Mouse (Mus musculus): ENCODE results near the gene Sesn3. TPM values are rescaled to one million over a fixed set of nuclear protein-coding genes. Genes with fewer than 3 reads are reported as not detected.

The Sesn3 gene
- polyA plus RNA-seq, 1 experiment from 2014 or later, result 1.8 TPM

DNA sequence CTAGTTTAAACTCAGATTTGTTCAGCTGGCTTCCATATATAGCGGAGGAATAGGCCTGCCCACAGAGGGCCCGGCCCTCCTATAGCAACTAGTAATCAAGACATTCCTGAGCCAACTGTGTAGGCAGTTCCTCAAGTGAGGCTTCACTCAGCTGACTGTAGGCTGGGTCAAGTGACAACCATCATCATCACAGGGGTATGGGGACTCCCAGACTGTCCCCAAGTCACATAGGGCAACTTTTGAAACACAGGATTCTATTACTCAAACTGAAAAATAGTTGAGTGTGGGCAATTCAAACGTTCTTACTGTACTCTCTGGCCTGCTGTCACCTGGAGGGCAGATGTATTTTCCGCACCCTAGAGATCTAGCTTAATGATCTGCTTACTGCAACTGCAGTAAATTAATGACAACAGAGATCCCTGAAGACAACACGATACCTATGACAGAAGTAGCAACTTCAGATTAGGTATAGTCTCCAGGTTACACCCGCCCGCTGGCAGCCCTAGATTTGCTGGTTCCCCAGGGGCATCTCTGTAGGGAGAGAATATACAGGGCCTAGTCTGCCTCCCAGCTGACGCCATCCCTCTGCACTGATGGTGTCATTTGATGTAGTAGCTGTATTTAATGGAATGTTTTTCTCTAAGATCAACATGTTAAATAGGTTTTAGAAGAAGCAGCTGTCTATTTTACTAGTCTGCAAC is 87.4 kb downstream of the Sesn3 start:
- H3K4me1 ChIP-seq (replicated peaks), result peaks cover 58% of the 10 kb centered on the region
- ATAC-seq (ENCODE audit: low read depth), result peak; percentile 17
- H3K27ac ChIP-seq, result peak overlapping the region; percentile 29
- peaks cover 63% of the 10 kb centered on the region for H3K36me3 ChIP-seq
- no peak for DNase-seq
- no peaks in the 10 kb centered on the region for H3K27me3 ChIP-seq
- WGBS (ENCODE audit: insufficient replicate concordance), result 84% methylated on average over 8 of the region's 8 CpGs
- no peaks in the 10 kb centered on the region for H3K9me3 ChIP-seq (replicated peaks)
- no peak overlapping the region for H3K4me3 ChIP-seq (replicated peaks)
- H3K4me2 ChIP-seq, result no peak overlapping the region
- no peak overlapping the region for H3K9ac ChIP-seq

DNA sequence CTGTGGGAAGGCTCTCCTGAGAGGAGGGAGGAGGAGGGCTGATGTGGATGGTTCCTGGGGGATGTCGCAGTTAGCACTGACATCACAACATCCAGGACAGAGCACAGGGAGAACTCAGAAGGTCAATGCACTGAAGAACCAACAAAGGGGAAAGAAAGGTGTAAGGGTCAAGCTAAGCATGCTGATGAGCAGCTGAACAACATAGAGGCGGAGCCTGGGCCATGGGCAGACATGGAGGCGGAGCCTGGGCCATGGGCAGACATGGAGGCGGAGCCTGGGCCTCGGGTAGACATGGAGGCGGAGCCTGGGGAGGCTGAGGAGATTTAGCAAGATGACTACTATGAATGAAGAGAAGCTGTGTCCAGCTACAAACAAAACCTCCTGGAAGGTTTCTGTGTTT is 88.7 kb downstream of the Sesn3 start:
- Histone ChIP-seq H3K9ac (peak overlapping the region; percentile 8; the same call in 1 of the 2 replicates), H3K4me2 (no peak overlapping the region), H3K27ac (peak overlapping the region; percentile 78), H3K4me3 (replicated peaks) (no peak overlapping the region), H3K36me3 (peaks cover 55% of the 10 kb centered on the region), H3K4me1 (replicated peaks) (peaks cover 71% of the 10 kb centered on the region), H3K9me3 (replicated peaks) (peaks cover under 1% of the 10 kb centered on the region), H3K27me3 (no peaks in the 10 kb centered on the region)
- 73% methylated on average over 6 of the region's 6 CpGs for WGBS (ENCODE audit: insufficient replicate concordance)
- DNase-seq (peak; percentile 73), ATAC-seq (ENCODE audit: low read depth) (peak; percentile 76)

DNA sequence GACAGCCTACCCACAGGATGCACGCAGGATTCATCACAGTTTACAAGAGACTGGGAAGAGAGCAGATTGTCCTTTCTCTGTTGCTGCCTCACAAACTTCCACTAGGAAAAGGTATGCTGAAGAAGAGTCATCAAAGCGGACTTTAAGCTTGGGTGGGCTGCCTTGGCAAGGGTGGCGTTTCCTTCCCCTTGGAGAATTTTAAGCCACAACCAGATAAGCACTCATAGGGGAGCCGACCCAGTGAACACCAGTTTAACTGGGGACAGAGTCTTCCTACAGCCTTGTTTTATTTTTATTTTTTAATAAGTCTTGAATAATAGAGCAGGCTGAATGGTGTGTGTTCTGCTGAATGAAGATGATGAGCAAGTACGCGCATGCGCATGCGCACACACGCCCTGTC is 89.9 kb downstream of the Sesn3 start:
- Histone ChIP-seq H3K9me3 (replicated peaks) (peaks cover 5% of the 10 kb centered on the region), H3K27ac (peak overlapping the region; percentile 78), H3K4me3 (replicated peaks) (no peak overlapping the region), H3K4me2 (peak overlapping the region; percentile 17; the same call in 1 of the 2 replicates), H3K4me1 (replicated peaks) (peaks cover 82% of the 10 kb centered on the region), H3K27me3 (no peaks in the 10 kb centered on the region), H3K9ac (peak overlapping the region; percentile 60), H3K36me3 (peaks cover 57% of the 10 kb centered on the region)
- 64% methylated on average over 9 of the region's 9 CpGs for WGBS (ENCODE audit: insufficient replicate concordance)
- DNase-seq (no peak), ATAC-seq (ENCODE audit: low read depth) (no peak)

DNA sequence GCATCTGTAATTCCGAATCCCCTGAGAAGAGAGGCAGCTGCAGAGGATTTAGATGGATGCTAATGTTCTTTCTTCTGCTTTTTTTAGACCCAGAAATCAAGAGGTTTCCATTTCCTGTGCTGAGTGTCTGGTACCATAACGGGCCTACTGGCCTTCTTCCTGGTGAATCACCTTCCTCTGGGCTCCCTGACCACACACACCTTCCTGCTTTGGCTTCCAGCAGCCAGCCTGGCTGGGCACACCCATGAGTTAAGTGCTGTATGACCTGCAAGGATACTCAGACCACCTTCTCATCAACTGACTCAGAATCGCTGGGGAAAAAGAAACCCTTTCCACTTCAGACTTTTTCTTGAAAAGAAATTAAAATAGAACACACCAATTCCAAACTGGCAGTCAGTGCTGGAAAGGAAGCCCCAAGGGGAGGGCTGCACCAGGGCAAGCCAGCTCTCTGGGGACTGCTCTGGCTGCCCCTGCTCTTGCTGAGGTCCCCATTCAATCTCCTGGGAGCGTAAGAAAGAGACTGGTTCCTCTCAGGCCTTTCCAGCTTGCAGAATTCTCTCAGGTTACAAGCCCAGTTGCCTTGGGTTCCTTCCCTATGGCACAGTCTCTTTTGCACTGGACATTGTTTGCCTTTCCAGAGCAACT is 90.7 kb downstream of the Sesn3 start:
- Histone ChIP-seq H3K4me1 (replicated peaks) (peaks cover 90% of the 10 kb centered on the region), H3K36me3 (peaks cover 50% of the 10 kb centered on the region), H3K27me3 (no peaks in the 10 kb centered on the region), H3K4me2 (no peak overlapping the region), H3K27ac (peak overlapping the region; percentile 78), H3K9ac (peak overlapping the region; percentile 60), H3K4me3 (replicated peaks) (no peak overlapping the region), H3K9me3 (replicated peaks) (peaks cover 5% of the 10 kb centered on the region)
- no peak for DNase-seq
- 37% methylated on average over 4 of the region's 4 CpGs for WGBS (ENCODE audit: insufficient replicate concordance)
- ATAC-seq (ENCODE audit: low read depth), result no peak

DNA sequence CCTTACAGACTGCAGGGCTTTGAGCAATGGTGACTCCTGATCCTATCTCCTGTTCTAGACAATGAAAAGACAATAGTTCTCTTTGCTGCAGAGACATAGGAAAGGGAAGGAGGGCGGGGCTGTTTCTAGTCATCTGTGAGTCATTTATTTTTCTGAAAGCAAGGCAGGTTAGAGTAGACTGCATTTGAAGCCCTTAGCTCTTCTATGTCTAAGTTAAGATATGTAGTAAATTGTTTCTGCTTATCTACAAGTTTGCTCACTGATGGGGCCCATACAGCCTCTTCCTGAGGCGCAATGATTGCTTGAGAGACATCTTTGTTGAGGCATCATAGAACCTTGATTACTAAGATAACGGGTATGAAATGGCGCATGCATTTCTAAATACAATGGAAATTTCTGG is 93.0 kb downstream of the Sesn3 start:
- H3K4me3 ChIP-seq (replicated peaks), result no peak overlapping the region
- peaks cover 49% of the 10 kb centered on the region for H3K36me3 ChIP-seq
- WGBS (ENCODE audit: insufficient replicate concordance), result 73% methylated on average over 4 of the region's 4 CpGs
- peak overlapping the region; percentile 51 for H3K9ac ChIP-seq
- ATAC-seq (ENCODE audit: low read depth), result peak; percentile 6
- DNase-seq, result no peak
- H3K9me3 ChIP-seq (replicated peaks), result peaks cover 5% of the 10 kb centered on the region
- H3K27ac ChIP-seq, result peak overlapping the region; percentile 97
- H3K4me2 ChIP-seq, result peak overlapping the region; percentile 33
- no peaks in the 10 kb centered on the region for H3K27me3 ChIP-seq
- H3K4me1 ChIP-seq (replicated peaks), result peaks cover 96% of the 10 kb centered on the region

DNA sequence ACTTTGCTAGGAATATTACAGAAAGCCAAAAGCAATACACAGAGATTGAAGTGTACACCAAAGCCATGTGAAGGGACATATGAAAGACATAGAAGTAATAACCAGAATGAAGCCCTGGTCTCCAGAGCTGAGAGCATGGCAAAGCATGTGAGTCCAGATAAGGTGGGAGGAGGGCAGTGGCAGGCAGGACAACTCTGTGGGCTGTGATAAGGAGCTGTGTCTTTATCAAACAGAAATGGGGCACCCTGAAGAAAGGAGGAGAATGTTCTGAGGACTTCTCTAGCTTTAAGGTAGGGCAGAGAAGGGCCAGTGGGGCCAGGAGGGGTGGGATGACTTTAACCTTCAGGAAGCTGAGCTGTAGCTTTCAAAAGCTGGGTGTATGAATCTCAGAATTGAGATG is 94.4 kb downstream of the Sesn3 start:
- peak; percentile 97 for ATAC-seq (ENCODE audit: low read depth)
- peaks cover 54% of the 10 kb centered on the region for H3K36me3 ChIP-seq
- H3K4me3 ChIP-seq (replicated peaks), result peak overlapping the region; percentile 29
- peak overlapping the region; percentile 97 for H3K27ac ChIP-seq
- peak; percentile 80 for DNase-seq
- peaks cover 5% of the 10 kb centered on the region for H3K9me3 ChIP-seq (replicated peaks)
- H3K4me1 ChIP-seq (replicated peaks), result peaks cover 95% of the 10 kb centered on the region
- peak overlapping the region; percentile 59 for H3K9ac ChIP-seq
- H3K27me3 ChIP-seq, result no peaks in the 10 kb centered on the region
- H3K4me2 ChIP-seq, result peak overlapping the region; percentile 63

DNA sequence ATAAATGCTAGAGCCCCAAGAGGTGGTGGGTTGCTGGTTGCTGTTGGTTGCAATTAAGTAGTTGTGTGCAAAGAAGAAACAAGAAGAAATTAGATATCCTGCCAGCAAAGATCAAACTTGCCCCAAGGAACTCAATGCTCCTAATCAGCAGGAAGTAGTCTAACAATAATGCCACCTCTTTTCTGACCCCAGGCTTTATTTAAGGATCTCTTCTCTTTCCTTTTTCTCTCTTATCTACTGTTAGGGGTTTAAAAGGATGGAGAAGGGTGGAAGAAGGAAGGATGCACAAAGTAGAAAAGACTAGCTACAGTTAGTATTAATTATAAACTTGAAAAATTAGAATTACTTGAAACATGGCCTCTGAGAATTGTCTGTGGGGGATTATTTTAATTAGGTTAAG is 97.6 kb downstream of the Sesn3 start:
- H3K4me1 ChIP-seq (replicated peaks), result peaks cover 96% of the 10 kb centered on the region
- H3K27ac ChIP-seq, result peak overlapping the region; percentile 97
- no peak overlapping the region for H3K4me2 ChIP-seq
- H3K4me3 ChIP-seq (replicated peaks), result no peak overlapping the region
- H3K36me3 ChIP-seq, result peaks cover 68% of the 10 kb centered on the region
- ATAC-seq (ENCODE audit: low read depth), result no peak
- H3K27me3 ChIP-seq, result no peaks in the 10 kb centered on the region
- H3K9me3 ChIP-seq (replicated peaks), result peaks cover 5% of the 10 kb centered on the region
- H3K9ac ChIP-seq, result peak overlapping the region; percentile 46; the same call in 1 of the 2 replicates
- DNase-seq, result no peak

DNA sequence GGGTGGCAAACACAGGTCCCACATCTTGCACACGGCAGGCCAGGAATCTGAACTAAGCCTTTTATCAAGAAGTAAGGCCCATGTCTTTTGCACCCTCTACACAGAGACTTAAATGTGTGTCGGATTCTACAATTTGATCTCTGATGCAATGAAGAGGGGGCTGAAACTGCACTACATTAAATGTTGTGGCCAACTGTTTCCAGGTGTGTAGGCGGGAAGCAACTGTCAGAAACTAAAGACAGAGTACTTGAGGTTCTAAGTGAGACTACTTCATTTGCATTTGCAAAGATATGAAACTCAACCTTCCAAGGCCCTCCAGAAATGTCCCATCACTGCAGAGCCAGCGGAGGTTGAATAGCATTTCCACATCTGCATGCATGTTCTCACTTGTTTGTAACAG is 101.3 kb downstream of the Sesn3 start:
- H3K36me3 ChIP-seq, result peaks cover 73% of the 10 kb centered on the region
- ATAC-seq (ENCODE audit: low read depth), result no peak

DNA sequence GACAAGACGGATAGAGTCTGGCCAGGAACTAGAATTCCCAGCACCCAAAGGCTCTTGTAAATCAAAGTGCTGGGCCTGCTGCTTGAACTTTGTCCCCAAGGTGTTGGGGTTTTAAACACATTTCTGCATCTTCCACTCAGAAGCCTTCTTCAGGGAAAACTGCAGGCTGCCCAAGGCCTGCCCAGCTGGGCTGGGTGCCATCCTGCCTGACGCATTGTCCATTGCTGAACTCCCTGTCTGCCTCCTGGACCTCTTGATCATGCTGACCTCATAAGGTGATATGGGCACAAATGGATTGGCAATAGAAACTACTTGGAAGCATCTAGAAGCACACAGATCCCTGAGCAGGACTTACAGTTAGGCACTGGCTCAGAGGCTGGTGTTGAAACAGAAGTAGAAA is 103.3 kb downstream of the Sesn3 start:
- no peak for ATAC-seq (ENCODE audit: low read depth)
- peak overlapping the region; percentile 45; the same call in 1 of the 2 replicates for H3K27ac ChIP-seq
- DNase-seq, result no peak
- H3K4me3 ChIP-seq (replicated peaks), result peak overlapping the region; percentile 88
- 91% methylated on average over 2 of the region's 2 CpGs for WGBS (ENCODE audit: insufficient replicate concordance)
- peaks cover 88% of the 10 kb centered on the region for H3K4me1 ChIP-seq (replicated peaks)
- peaks cover 55% of the 10 kb centered on the region for H3K36me3 ChIP-seq
- H3K27me3 ChIP-seq, result no peaks in the 10 kb centered on the region
- peak overlapping the region; percentile 90 for H3K4me2 ChIP-seq
- H3K9ac ChIP-seq, result peak overlapping the region; percentile 97
- H3K9me3 ChIP-seq (replicated peaks), result no peaks in the 10 kb centered on the region

More for the DNA sequence above, 101.3 kb downstream of the Sesn3 start:
- 79% methylated on average over 4 of the region's 4 CpGs for WGBS (ENCODE audit: insufficient replicate concordance)
- no peak overlapping the region for H3K4me2 ChIP-seq
- H3K4me3 ChIP-seq (replicated peaks), result no peak overlapping the region
- no peaks in the 10 kb centered on the region for H3K9me3 ChIP-seq (replicated peaks)
- H3K27ac ChIP-seq, result no peak overlapping the region
- no peak for DNase-seq
- peaks cover 90% of the 10 kb centered on the region for H3K4me1 ChIP-seq (replicated peaks)
- H3K9ac ChIP-seq, result 0 out of 2 replicates have a peak overlapping the region, but pooled peaks have one; percentile 26
- no peaks in the 10 kb centered on the region for H3K27me3 ChIP-seq

DNA sequence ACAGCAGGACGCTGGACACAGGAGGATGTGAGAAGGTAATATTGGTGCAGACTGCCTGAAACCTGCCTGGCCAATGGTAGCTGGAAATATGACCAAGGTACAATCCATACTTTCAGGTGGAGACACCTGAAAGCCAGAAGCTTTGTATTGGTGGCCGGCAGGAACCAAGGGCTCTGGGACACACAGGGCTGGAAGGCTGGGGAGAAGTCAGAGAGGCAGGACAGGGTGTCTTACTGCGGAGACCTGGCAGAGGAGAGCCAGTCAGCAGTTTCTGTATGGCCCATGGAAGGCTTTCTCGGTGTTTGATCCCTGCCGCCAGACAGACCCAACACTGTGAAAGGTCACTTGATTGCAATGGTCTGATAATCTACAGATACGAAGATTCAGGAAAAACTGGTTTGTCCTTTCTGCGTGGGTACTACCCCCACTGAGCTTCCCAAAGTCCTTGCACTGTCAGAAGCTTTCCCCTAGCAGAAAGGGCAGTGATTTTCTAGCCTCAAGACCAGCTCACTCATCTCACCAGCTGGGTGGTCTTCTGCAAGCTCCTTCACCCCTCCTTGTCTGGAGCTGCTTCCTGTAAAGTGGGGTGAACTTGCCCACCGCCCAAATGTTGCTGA is 105.0 kb downstream of the Sesn3 start:
- ATAC-seq (ENCODE audit: low read depth), result no peak
- peaks cover 40% of the 10 kb centered on the region for H3K36me3 ChIP-seq
- H3K9ac ChIP-seq, result peak overlapping the region; percentile 97
- peak overlapping the region; percentile 90 for H3K4me2 ChIP-seq
- no peaks in the 10 kb centered on the region; the same call in 1 of the 2 replicates for H3K9me3 ChIP-seq (replicated peaks)
- H3K4me3 ChIP-seq (replicated peaks), result peak overlapping the region; percentile 88
- H3K4me1 ChIP-seq (replicated peaks), result peaks cover 87% of the 10 kb centered on the region
- no peaks in the 10 kb centered on the region for H3K27me3 ChIP-seq
- H3K27ac ChIP-seq, result peak overlapping the region; percentile 93
- no peak for DNase-seq
- 26% methylated on average over 8 of the region's 8 CpGs for WGBS (ENCODE audit: insufficient replicate concordance)

DNA sequence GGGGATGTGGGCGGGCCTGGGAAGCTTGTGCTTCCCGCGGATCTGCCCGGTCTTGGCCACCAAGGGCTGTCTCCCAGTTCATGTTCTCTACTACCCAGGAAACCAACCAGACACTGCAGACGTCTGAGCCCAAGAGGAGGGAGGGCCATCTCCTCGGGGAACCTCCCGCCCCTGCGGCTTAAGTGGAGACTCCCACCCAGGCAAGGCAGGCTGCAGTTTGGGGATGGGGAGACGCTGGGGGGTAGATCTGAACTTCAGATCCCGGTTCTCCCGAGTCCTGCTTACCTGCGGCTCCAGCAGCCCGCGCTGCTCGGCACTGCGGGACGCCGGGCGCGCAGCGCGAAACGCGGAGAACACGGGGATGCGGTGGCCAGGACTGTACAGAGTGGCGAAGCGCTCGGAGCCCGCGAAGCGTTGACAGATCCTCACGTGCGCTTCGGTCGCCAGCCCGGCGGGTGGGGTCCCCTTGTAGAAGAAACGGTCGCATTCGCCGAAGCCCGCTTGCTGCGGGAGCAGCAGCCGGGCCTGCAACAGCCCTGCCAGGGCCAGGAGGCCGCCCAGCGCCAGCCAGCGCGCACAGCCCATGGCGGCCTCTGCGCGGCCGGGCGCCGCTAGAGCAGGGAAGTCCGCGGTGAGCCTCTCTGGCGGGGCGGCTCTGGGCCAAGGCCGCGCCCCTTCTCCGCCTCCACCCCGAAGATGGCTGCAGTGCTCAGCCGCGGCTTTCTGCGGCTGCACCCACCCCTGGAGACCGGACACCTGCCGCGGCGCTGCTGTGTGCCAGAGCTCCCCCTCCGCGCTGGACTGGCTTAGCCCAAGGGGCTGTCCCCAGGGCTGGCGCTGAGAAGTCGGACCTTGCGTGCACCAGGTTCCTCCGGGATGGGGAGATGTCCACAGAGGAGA is 105.8 kb downstream of the Sesn3 start:
- ATAC-seq (ENCODE audit: low read depth) (peak; percentile 95), DNase-seq (peak; percentile 82)

More for the DNA sequence above, 105.8 kb downstream of the Sesn3 start:
- peak overlapping the region; percentile 97 for H3K9ac ChIP-seq
- peak overlapping the region; percentile 90 for H3K4me2 ChIP-seq
- H3K27me3 ChIP-seq, result no peaks in the 10 kb centered on the region
- H3K4me3 ChIP-seq (replicated peaks), result peak overlapping the region; percentile 88
- H3K4me1 ChIP-seq (replicated peaks), result peaks cover 82% of the 10 kb centered on the region
- under 1% methylated on average over 75 of the region's 76 CpGs for WGBS (ENCODE audit: insufficient replicate concordance)
- peak overlapping the region; percentile 93 for H3K27ac ChIP-seq
- H3K36me3 ChIP-seq, result peaks cover 33% of the 10 kb centered on the region
- no peaks in the 10 kb centered on the region; the same call in 1 of the 2 replicates for H3K9me3 ChIP-seq (replicated peaks)

Data from liver, embryonic 13.5 days (tissue).